Mouse (Mus musculus): ENCODE results near the gene C8b.

Gene C8b

DNA sequence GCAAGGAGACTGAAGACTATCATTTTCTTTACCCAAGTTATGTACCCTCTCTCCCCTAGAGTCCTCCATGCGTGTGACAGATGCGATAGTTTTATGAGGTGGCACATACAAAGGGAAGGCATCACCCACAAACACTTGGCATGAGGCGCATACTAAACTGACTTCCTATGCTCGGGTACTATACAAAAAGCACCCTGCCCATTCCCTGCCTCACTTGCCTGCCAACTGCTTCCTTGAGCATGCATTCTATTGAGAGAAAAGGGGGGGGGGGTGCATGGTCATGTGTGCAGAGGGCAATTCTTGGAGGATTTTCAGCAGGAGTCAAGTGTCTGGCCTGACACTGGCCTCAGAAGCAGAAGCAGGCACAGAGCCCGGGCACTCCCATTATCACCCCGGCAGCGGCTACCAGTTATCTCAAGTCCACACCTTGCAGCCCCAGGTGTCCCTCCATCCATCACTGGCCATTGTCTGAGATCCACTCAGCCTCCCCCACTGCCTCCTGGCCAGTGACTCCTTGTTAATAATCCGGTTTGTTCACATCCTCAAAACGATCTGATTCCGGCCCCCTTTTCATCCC, 44.7 kb downstream of the C8b start:
- DNase-seq (ENCODE audit: low spot score) = no peak

DNA sequence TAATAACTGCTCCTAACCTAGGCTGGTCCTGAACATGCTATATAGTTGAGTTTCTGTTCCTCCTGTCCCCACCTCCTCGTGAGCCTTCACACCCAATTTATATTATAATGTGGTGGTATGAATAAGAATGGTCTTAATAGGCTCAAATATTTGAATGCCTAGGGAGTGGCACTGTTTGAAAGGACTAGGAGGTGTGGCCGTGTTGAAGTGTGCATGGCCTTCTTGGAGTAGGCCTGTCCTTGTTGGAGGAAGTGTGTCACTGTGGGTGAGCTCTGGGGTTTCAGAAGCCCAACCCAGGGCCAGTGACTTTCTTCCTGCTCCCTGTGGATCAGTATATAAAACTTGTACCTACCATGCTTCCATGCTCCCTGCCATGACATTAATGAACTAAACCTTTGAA, 47.5 kb downstream of the C8b start:
- DNase-seq (ENCODE audit: low spot score) = no peak

DNA sequence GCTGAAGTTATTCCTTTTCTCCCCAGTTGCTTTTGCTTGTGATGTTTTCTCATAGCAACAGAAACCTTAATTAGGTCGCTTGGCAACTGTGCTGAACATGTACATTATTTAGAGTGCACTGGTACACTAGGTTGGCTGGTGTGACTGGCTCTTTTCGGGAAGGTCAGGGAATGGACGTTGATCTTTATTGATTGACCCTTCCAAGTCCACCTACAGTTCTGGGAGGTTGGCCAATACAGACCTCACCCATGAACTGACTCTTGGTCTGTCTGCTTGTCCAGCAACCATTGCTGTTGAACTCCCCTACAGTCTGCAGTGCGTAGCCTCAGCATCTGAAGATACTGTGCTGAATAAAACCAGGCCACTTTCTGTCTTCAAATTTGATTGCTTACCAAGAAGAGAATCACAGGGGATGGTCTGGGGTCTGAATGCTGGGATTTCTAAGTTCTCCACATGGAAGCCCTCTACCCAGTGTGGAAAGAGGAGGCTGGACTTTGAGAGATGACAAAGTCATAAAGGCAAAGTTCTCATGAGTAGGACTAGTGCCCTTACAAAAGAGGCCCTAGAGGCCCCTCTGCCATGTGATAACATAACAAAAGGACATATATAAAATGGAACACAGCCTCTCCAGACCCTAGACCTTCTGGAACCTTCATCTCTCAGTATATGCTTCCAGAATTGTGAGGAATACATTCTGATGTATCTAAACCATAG, 50.6 kb downstream of the C8b start:
- DNase-seq (ENCODE audit: low spot score) = no peak

DNA sequence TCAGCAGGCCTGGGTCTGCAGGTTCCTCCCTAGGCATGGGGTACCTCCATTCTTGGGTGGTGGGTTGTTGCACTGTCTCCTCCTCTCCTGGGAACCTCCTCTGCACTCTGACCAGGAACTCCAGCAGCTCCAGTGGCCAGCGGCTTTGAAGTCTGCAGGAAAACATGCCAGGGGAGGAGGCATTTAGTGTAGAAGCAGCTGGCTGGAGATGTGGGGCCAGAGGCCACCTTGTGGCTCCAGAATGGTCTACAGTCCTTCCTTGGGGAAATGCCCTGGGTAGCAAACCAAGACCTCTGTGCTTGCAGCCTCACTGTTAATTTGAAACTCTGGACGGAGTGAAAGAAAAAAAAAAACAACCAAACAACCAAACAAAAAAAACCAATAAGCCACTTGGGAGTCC, 51.4 kb downstream of the C8b start:
- no peak for DNase-seq (ENCODE audit: low spot score)

DNA sequence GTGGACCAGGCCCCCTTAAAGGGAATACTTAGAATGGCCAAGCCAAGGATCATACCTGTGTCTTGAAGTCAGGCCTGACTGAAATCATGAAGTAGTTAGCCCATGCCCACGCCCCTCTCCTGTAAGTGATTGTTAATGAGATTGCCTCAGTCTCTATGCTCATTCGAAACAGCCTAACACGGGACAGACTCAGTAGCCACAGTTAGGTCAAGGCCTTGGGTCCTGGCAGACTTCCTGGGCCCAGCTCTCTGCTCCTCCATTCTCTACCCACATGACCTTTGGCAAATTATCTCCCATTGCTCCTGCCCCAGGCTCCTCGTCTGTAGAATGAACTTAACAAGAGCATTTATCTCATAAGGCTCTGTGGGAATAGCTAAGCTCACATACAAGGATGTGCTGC, 52.9 kb downstream of the C8b start:
- DNase-seq (ENCODE audit: low spot score) = no peak

DNA sequence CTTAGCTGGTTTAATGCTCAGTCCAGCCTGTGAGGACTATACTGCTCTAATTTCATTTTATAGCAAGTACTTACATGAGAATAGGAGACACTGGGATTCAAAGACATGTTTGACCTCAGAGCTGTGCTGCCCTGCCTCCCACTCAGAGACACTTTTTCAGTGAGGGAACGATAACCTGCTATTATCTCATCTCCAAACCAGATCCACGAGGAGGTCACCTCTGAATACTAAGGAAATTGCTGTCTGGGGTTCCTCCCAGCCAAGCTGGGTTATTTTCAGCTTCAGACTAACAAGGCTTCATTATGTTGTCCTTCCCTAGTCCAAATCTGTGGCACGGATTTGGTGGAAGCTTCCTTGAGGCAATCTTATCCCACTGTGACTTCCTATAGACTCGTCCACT, 53.8 kb downstream of the C8b start:
- DNase-seq (ENCODE audit: low spot score) = no peak

DNA sequence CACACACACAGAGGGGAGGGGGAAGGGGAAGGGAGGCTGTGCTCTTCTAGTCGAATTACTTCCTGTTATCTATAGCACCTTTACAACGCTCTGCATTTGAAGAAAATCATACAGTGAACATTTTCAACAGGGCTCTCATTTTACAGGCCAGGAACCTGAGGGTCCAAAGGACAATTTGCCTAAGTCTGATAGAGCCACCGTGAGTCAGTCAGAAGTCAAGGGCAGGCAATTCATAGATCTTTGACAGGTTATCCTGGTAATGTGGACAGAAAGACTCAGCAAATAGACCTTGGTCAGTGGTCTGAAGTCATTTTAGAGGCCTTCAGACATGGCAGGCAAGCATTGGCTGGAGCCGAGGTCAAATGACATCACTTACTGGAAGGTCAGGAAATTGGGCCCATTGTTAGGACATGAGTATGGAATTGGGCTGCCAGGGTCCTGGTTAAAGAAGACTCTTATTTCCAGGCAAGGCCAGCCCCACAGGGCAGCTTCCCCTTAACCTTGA, 57.5 kb downstream of the C8b start:
- no peak for DNase-seq (ENCODE audit: low spot score)

DNA sequence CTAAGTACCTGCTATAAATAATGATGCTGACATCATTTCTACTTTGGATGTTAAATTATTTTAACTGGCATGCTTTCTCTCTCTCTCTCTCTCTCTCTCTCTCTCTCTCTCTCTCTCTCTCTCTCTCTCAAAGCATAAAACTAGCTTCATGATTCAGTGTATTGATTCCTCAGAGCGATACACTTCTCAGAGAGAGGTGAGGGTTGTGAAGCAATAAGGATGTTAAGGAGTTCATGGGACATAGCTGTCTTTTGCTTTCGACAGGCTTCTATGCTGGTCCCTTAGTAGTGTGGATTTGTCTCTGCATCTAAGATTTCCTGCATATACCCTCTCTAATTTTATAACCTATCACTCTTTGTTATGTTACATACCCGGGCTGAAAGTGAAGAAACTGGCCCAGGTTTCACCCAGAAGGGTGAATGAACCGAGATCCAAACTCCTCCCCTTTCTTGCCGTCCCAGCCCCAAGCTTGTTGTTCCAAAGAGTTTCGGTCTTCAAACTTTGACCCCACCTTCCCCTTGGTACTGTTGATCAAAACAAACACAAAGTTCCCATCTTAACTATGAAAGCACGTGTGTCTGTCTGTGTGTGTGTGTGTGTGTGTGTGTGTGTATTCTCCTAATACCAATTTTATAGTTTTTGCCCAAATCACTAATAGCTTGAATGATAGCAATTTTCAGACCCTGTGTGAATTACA, 58.4 kb downstream of the C8b start:
- no peak for DNase-seq (ENCODE audit: low spot score)

DNA sequence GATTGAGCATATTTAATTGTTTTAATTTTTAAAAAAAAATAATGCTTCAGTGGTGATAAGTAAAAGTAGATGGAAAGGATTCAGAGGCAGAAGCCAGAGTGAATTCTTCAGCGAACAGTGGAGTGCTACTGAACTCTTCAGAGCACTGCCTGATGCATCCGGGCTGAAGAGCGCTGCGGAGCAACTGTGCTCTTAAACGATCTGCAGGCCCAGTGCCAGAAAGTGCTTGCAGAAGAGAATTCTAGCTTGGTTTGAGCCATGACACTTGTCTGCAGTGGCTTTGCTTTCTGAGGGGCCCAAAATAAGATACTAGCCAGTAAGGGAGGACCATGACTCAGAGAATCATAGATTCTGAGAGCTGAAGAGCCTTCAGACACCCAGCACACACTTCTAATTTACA, 62.8 kb downstream of the C8b start:
- no peak for DNase-seq (ENCODE audit: low spot score)

DNA sequence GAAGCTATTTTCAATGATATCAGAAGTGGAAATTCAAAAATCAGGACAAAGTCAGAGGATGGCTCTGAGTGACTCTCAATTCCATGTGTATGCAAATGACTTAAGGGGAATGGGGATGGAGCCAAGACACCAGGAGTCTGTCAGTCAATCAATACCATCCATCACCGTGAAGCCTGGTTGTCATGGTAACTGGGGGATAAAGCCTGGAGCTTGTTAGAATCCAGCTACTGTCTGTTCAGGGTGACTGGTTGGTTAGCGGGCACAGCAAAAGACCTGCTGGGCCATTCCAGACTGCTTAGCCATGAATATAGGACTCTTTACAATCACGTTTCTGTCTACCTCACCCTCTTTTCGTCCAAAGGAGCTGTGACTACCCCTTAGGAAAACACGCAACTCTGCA, 69.0 kb downstream of the C8b start:
- DNase-seq (ENCODE audit: low spot score) = no peak

DNA sequence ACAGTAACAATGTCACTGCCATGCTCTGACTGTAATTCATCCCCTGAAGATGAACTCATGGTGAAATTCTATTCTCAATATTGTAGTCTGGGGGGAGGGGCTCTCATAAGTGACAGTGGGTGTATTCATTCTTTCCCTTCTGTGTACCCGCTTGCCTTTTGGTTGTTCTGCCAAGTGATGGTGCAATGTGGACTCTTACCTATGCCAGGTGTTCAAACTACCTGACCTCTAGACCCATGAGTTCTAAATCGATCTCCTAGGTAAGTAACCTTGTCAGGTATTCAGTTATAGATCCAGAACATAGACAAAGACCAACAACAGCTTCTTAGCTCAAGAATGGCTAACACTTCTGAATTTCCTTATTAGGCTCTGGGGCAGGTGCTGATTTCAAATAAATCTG, 72.2 kb downstream of the C8b start:
- DNase-seq (ENCODE audit: low spot score) = no peak

DNA sequence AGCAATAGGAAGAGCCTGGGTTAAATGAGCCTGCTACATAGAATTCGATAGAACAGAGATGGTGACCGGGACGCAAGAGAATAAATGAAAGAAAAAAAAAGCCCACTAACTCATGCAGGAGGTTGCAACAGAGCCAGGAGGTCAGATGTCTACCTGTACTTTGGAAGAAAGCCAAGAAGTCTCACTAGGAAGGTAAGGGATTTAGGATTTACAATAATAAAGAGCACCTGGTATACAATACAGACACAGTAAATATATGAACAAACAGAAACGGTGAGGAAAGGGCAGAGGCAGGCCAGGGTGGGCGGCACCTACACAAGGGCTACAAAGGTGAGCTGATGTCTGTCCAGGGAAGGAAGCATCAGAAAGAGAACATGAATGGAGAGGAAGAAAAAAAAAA, 76.1 kb downstream of the C8b start:
- DNase-seq (ENCODE audit: low spot score) = no peak

DNA sequence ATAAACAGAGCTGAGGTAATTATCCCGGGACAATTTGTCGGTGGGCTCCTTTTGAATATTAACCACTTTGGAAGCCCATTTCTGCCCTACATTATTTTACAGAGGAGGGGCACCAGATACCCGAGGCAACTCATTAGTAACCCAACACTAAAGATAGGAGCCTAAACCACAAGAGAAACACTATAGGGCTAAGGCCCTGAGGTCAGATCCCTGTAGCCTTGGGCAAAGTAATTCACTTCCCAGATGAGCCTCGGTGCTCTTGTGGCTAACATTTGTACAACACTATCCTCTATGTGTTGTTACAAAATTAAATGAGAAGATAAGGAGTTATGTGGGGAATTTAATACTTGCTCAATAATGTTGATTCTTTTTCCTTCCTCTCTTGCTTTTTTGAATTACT, 77.4 kb downstream of the C8b start:
- no peak for DNase-seq (ENCODE audit: low spot score)

Measured in spleen, adult 12 weeks (tissue).